In genomic region chr14:25774100-25774499, GRCm38 (mm10) we compare ENCODE assay signal across 14 mouse cellular contexts. TPM values are rescaled to one million over a fixed set of nuclear protein-coding genes. Genes with fewer than 3 reads are reported as not detected.
DNase-seq lines count a peak whose midpoint lies in the region; ATAC-seq lines count a peak whose summit lies in the region.
"Had no signal": no experiment of that assay in that cellular context is flagged by ENCODE, and none has a peak within 500 bp of the region (broad histone marks: within the 10 kb centered on the region; RNA-seq: fewer than 3 reads in every experiment).

No protein-coding gene starts in this region.

- H3K4me1 ChIP-seq in hindbrain, embryonic 10.5 days (replicated peaks) = peaks cover 43% of the 10 kb centered on the region
- H3K4me1 ChIP-seq in hindbrain, embryonic 16.5 days (ENCODE audit: control insufficient read depth, insufficient read depth, low read depth, low read length) = peaks cover 1% of the 10 kb centered on the region; the same call in 1 of the 2 replicates
- peaks cover 36% of the 10 kb centered on the region for H3K4me1 ChIP-seq in intestine, embryonic 14.5 days (replicated peaks; ENCODE audit: control insufficient read depth, insufficient read depth, low read length)
- H3K4me1 ChIP-seq in liver, embryonic 16.5 days (ENCODE audit: control insufficient read depth, low read depth, low read length) = peaks cover 8% of the 10 kb centered on the region

- DNase-seq in gastrocnemius, adult 18-20 months (ENCODE audit: low spot score) = peak; percentile 69
- no peak for DNase-seq in gastrocnemius, postnatal 4 days (ENCODE audit: low spot score in 2 of 2)
- no peak for DNase-seq in hindbrain, embryonic 10.5 days (ENCODE audit: low spot score)
- no peak for DNase-seq in intestine, embryonic 14.5 days (ENCODE audit: low spot score)
- DNase-seq in cerebellum, postnatal 36 days = no peak
- no peak for DNase-seq in urinary bladder, adult 2 months (ENCODE audit: low spot score)
- DNase-seq: cerebellum, adult 18-20 months; kidney, postnatal 25 days; right cerebral cortex, postnatal 25 days; thymus, postnatal 36 days had no signal

- no peaks in the 10 kb centered on the region for H3K9me3 ChIP-seq in hindbrain, embryonic 10.5 days
- no peaks in the 10 kb centered on the region for H3K9me3 ChIP-seq in hindbrain, embryonic 16.5 days (ENCODE audit: control insufficient read depth, low read length)
- H3K9me3 ChIP-seq in intestine, embryonic 14.5 days (ENCODE audit: control insufficient read depth, low read length) = no peaks in the 10 kb centered on the region
- H3K9me3 ChIP-seq in liver, embryonic 16.5 days (replicated peaks; ENCODE audit: control insufficient read depth, low read length) = no peaks in the 10 kb centered on the region

- ATAC-seq in hindbrain, embryonic 16.5 days = no peak
- ATAC-seq in intestine, embryonic 14.5 days (replicated peaks; ENCODE audit: low FRiP score, low TSS enrichment, low read depth) = no peak
- ATAC-seq in liver, embryonic 16.5 days (ENCODE audit: low read depth) = peak; percentile 81

- no peak overlapping the region for H3K4me2 ChIP-seq in hindbrain, embryonic 16.5 days (ENCODE audit: low read length)
- no peak overlapping the region for H3K4me2 ChIP-seq in intestine, embryonic 14.5 days (ENCODE audit: low read length)
- no peak overlapping the region for H3K4me2 ChIP-seq in liver, embryonic 16.5 days (ENCODE audit: low read depth, low read length)
- H3K4me2 ChIP-seq: hindbrain, embryonic 14.5 days had no signal

- H3K4me3 ChIP-seq in hindbrain, embryonic 10.5 days = no peak overlapping the region
- H3K4me3 ChIP-seq in hindbrain, embryonic 16.5 days (ENCODE audit: low read length) = no peak overlapping the region
- no peak overlapping the region for H3K4me3 ChIP-seq in intestine, embryonic 14.5 days (ENCODE audit: low read depth, low read length)
- H3K4me3 ChIP-seq in liver, embryonic 16.5 days (ENCODE audit: low read depth, low read length) = no peak overlapping the region

- WGBS in hindbrain, embryonic 10.5 days = 35% methylated on average over 5 of the region's 5 CpGs
- WGBS in hindbrain, embryonic 16.5 days = 44% methylated on average over 5 of the region's 5 CpGs
- 19% methylated on average over 5 of the region's 5 CpGs for WGBS in intestine, embryonic 14.5 days
- WGBS in liver, embryonic 16.5 days (ENCODE audit: insufficient replicate concordance) = 33% methylated on average over 5 of the region's 5 CpGs

- no peaks in the 10 kb centered on the region for H3K36me3 ChIP-seq in hindbrain, embryonic 10.5 days
- no peaks in the 10 kb centered on the region for H3K36me3 ChIP-seq in hindbrain, embryonic 16.5 days (ENCODE audit: control insufficient read depth, insufficient read depth, low read length)
- no peaks in the 10 kb centered on the region for H3K36me3 ChIP-seq in intestine, embryonic 14.5 days (ENCODE audit: control insufficient read depth, insufficient read depth, low read length)
- no peaks in the 10 kb centered on the region for H3K36me3 ChIP-seq in liver, embryonic 16.5 days (ENCODE audit: control insufficient read depth, insufficient read depth)

- peak overlapping the region; percentile 31; the same call in 1 of the 2 replicates for H3K27ac ChIP-seq in hindbrain, embryonic 10.5 days
- no peak overlapping the region for H3K27ac ChIP-seq in hindbrain, embryonic 16.5 days (ENCODE audit: low read depth, low read length)
- H3K27ac ChIP-seq in intestine, embryonic 14.5 days (ENCODE audit: low read depth) = peak overlapping the region; percentile 14; the same call in 1 of the 2 replicates
- peak overlapping the region; percentile 51 for H3K27ac ChIP-seq in liver, embryonic 16.5 days (ENCODE audit: low read length)
- H3K27ac ChIP-seq: hindbrain, embryonic 14.5 days; liver, embryonic 14.5 days had no signal

- no peak overlapping the region for H3K9ac ChIP-seq in hindbrain, embryonic 16.5 days (ENCODE audit: low read depth, low read length)
- no peak overlapping the region for H3K9ac ChIP-seq in intestine, embryonic 14.5 days (ENCODE audit: low read length)
- no peak overlapping the region for H3K9ac ChIP-seq in liver, embryonic 16.5 days (ENCODE audit: low read depth, low read length)
- H3K9ac ChIP-seq: hindbrain, embryonic 14.5 days; liver, embryonic 14.5 days had no signal

- H3K27me3 ChIP-seq in hindbrain, embryonic 10.5 days (ENCODE audit: insufficient read depth, poor library complexity, severe bottlenecking) = peaks cover 27% of the 10 kb centered on the region
- no peaks in the 10 kb centered on the region for H3K27me3 ChIP-seq in hindbrain, embryonic 16.5 days (replicated peaks; ENCODE audit: control insufficient read depth, insufficient read depth, low read length)
- H3K27me3 ChIP-seq in intestine, embryonic 14.5 days (replicated peaks; ENCODE audit: control insufficient read depth, insufficient read depth, low read length) = no peaks in the 10 kb centered on the region
- H3K27me3 ChIP-seq in liver, embryonic 16.5 days (ENCODE audit: control insufficient read depth, insufficient read depth, low read depth, low read length) = peaks cover 2% of the 10 kb centered on the region; the same call in 1 of the 2 replicates

RNA-seq across cellular contexts. Expression of gene Zcchc24, which starts 5.3 kb away (rescaled TPM):
- total RNA-seq in gastrocnemius, adult 18-20 months (2021) = 10 to 100 TPM; 53.7 to 60.4 TPM
- total RNA-seq in gastrocnemius, postnatal 4 days (2021) = 10 to 100 TPM; 90.0 to 97.4 TPM
- 8.5 and 10.5 TPM in 2 replicates for polyA plus RNA-seq in hindbrain, embryonic 10.5 days (2016; fragmentation: Nextera tagmentation; extraction: Ambion mirVana)
- polyA plus RNA-seq in hindbrain, embryonic 16.5 days (2015; fragmentation: Nextera tagmentation; extraction: Ambion mirVana) = 10.1 and 17.2 TPM in 2 replicates
- 32.8 and 33.6 TPM in 2 replicates for polyA plus RNA-seq in intestine, embryonic 14.5 days (2014; fragmentation: Nextera tagmentation; extraction: Ambion mirVana)
- 4.5 and 5.5 TPM in 2 replicates for polyA plus RNA-seq in liver, embryonic 16.5 days (2015; fragmentation: Nextera tagmentation; extraction: Ambion mirVana)
- polyA plus RNA-seq in urinary bladder, adult 2 months (2012; rRNA removed) = 62.1 and 79.7 TPM in 2 replicates
